Mouse (Mus musculus): ENCODE measurements around the gene Epyc. TPM values are rescaled to one million over a fixed set of nuclear protein-coding genes. Genes with fewer than 3 reads are reported as not detected.
A peak's percentile ranks its signal among the peaks of the same experiment; 100 is the strongest.

The Epyc gene
- under 1 TPM; 0.36 to 0.63 TPM for total RNA-seq (2021)
- long read RNA-seq, experiment 1: 0 reads
- long read RNA-seq, experiment 2: 0 reads

GRCm38 (mm10) chr10:97643768-97644167, at the start of gene Epyc:
Gene Epyc, plus strand, starts transcription at chr10:97644068.
- no peak for DNase-seq

- no peak for DNase-seq
Observed at GRCm38 (mm10) chr10:97595680-97596079, 48.2 kb upstream of the Epyc start.

- DNase-seq: no peak
Observed at GRCm38 (mm10) chr10:97601744-97602143, 42.1 kb upstream of the Epyc start.

DNA sequence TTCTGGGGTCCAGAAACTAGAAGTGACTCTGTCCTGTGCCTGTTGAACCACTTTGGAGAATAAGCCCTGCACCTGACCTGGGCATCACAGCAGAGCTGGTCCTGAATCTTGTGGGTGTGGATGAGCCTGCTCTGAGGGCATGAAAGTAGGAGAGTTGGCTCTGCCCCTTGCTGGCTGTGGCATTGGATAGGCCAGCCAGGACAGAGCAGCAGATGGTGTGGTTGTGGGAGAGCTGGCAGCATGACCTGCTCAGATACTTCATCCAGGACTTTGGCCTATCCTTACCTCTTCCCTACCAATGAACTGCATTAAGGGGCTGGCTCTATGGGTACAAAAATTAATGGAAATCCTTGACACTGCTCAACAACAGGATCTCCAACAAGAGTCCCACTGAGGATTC, 40.6 kb upstream of the Epyc start:
- DNase-seq: no peak

DNA sequence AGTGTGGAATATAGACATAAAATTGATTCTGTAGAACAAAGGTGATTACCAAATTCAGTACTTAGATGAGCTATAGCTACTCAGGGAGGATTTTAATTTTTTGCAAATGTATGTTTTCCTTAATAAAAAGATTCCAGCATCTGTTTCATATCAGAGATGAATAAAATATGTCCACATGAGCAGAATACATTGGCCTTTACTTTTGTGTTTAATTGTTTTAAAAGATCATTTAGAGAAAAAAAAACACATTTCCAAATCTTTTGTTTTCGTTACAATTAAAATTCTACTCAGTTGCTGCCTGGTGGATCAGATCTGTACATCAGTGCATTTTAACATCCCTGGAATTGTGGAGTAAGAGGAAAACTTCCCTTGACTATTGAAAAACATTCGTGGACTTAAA, 37.3 kb upstream of the Epyc start, which contains the start of gene Kera:
Gene Kera, plus strand, starts transcription at position 301 of the 400 bp plus-strand sequence.
- no peak for DNase-seq

GRCm38 (mm10) chr10:97622328-97622727, 21.5 kb upstream of the Epyc start:
- no peak for DNase-seq

DNA sequence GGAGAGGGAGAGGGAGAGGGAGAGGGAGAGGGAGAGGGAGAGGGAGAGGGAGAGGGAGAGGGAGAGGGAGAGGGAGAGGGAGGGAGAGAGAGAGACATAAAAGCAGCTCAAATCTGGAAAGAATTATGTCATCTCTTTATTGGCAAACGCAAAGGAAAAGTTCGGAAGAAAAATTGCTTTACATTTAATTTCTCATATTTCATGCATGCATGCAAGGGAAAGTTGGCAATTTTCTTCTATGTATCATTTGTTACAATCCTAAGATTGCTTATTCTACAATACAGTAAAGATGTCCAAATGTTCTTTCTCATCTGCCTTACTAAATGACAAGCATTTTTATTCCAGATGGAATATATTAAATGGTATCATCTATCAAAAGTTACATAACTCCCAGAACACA, 19.5 kb upstream of the Epyc start:
- no peak for DNase-seq

- no peak for DNase-seq
Observed at GRCm38 (mm10) chr10:97625116-97625515, 18.8 kb upstream of the Epyc start.

GRCm38 (mm10) chr10:97626543-97626942, 17.3 kb upstream of the Epyc start:
- DNase-seq: no peak

DNA sequence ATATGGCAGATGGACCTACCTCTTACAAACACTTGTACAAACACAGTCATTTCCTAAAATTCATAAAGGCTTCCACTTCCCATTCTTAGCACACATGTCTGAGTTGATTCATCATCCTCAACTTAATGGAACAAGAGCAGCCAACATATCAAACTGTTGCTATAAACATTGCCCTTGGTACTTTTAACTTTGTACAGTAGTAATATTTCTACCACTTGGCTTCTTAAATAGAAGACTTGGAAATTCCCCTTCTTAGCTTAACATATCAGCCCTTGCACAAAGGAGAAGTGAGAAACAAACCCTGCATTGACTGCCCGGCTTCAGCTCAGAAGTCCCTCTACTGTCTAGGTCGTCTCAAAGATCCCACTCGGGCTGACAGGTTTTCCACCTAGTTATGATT, 12.8 kb upstream of the Epyc start:
- no peak for DNase-seq

DNA sequence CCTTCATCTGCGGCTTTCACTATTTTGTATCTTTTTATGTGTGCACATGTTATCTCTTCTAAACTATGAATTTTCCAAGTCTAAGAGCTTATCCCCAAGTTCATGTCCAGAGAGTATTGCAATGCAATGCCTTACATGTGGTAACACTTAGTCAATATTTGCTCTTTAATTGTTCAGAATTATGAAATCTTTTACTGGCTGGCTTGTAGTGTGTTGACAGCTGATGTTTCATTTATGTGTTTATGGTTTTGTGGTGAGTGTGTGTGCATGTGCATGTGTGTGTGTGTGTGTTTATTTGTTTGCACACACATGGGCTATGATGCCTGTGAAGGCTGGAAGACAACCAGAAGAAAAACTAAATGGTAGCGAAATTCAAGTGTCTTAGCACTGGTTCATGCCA, 1.9 kb upstream of the Epyc start:
- no peak for DNase-seq

GRCm38 (mm10) chr10:97650334-97650733, 6.5 kb downstream of the Epyc start:
- DNase-seq: no peak

DNA sequence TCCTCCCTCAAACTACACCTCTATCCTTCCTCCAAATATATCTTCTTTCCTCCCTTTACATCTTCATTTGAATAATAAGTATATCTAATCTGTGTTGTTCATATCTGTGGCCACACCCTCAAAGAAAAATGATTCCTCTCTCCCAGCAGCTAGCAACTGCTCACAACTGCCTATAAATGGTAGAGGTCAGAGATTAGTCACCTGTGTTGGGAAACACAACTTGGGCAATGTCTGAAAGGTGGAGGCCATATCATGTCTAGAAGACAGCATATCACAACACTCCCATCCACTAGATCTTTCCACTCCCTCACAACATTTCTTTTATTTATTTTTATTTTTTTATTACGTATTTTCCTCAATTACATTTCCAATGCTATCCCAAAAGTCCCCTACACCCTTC, 15.6 kb downstream of the Epyc start:
- peak; percentile 5 to 42 for DNase-seq

DNA sequence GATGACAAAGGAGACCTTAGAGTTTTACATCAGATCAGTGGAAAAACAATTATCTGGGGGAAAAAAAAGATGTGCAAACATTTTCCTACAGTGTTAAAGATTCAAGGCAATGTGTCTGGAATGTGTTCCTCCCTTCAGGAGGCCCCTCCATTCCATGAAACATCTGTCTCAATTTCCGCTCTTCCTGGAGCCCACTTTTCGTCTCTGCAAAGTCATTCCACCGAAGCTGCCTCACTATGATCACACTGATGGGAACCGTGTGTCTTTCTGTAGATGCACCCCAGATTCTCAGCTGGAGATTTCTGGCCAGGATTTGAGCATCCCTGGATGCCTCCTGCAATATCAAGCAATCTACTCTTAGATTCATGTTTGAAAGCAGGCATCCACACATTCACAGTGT, 24.8 kb downstream of the Epyc start:
- DNase-seq: no peak

DNA sequence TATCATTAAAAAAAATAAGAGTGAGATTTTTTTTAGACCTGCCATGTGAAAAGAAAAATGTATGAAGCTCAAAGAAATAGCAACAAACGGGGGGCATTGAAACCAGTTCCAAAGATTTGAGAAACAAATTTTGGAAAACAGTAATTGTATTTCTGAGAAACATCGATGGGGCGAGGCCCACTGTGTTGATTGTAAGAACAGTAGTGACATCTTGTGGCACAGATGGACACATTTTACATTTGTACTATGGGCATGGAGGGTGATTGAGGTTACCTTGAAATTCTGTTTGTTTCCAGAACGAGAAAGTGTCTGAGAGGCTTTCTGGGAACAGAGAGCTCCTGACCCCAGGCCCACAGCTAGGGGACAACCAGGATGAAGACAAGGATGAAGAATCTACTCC, 26.3 kb downstream of the Epyc start:
- DNase-seq: peak in 1 of 2 experiments; percentile 22

GRCm38 (mm10) chr10:97673239-97673638, 29.4 kb downstream of the Epyc start:
- DNase-seq: no peak

- DNase-seq: peak in 1 of 2 experiments; percentile 2
Observed at GRCm38 (mm10) chr10:97682981-97683380, 39.1 kb downstream of the Epyc start.

GRCm38 (mm10) chr10:97687198-97687597, 43.3 kb downstream of the Epyc start:
- no peak for DNase-seq

- no peak for DNase-seq
Observed at GRCm38 (mm10) chr10:97689425-97689824, 45.6 kb downstream of the Epyc start.

GRCm38 (mm10) chr10:97692913-97693312, 49.0 kb downstream of the Epyc start, which contains the start of gene Ccer1:
Gene Ccer1, plus strand, starts transcription at chr10:97693059.
- no peak for DNase-seq

DNA sequence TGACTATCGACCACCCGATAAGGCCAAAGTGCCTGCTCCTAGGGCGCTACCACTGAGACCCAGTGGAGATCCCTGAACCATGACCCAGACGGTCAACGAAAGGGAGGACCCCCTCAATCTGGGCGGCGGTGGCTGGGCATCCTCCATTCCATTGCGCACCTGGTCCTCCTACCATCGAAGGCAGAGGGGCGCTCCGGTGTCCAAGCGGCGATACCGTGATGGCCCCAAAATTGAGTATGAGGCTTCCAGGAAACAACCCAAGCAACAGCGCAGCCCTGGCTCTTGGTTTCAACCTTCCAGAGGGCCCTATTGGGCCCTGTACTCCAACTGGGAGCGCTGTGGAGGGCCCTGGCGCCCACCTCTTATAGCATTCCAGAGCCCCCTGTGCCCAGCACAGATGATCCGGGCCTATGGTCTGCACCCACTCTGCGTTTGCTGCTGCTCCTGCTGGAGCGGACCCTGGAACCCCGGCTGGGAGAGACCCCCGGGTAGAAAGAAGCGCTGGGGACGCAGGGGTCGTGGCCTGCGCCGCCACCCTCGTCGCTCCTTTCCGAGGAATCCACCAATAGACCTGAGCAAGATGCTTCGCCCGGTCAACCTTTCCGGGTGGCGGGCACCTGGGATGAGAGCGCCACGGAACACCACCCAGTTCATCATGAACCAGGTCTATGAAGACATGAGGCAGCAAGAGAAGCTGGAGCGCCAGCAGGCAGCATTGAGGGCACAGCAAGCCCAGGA, 49.7 kb downstream of the Epyc start:
- no peak for DNase-seq

DNA sequence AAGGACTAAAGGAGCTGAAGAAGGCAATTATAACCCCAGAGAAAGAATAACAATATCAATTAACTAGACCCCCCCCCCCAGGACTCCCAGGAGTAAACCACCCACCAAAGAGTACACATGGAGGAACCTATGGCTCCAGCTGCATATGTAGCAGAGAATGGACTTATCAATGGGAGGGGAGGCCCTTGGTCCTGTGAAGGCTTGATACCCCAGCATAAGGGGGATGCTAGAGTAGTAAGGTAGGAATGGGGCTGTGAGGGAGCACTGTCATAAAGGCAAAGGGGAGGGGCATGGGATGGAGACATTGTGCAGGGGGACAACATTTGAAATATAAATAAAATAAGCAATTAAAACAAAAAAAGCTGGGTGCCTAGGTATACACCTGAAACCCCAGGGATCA, 58.5 kb downstream of the Epyc start:
- DNase-seq: no peak

DNA sequence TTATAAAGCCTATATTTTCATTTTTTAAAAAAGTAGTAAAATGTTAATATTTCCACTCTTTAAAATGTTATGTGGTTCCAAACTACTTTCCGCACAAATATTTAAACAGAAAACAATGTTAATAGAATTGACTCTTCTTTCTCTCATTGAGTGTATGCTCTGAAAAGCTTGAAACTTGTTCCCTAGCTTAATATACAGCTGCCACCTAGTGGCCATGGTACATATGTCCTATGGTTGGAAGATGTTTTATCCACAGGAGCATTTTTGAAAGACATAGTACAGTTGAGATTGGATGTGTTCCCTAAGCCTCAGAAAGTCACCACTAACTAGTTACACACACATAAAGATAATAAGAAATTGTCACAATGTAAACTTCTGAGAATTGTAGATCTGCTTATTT, 60.7 kb downstream of the Epyc start:
- peak; percentile 26 to 62 for DNase-seq

- DNase-seq: peak in 1 of 2 experiments; percentile 25
Observed at GRCm38 (mm10) chr10:97712687-97713086, 68.8 kb downstream of the Epyc start.

Measured in adrenal gland, postnatal 36 days (tissue).